Comparison of ENCODE assay signal across 13 mouse cellular contexts in the genomic region with DNA sequence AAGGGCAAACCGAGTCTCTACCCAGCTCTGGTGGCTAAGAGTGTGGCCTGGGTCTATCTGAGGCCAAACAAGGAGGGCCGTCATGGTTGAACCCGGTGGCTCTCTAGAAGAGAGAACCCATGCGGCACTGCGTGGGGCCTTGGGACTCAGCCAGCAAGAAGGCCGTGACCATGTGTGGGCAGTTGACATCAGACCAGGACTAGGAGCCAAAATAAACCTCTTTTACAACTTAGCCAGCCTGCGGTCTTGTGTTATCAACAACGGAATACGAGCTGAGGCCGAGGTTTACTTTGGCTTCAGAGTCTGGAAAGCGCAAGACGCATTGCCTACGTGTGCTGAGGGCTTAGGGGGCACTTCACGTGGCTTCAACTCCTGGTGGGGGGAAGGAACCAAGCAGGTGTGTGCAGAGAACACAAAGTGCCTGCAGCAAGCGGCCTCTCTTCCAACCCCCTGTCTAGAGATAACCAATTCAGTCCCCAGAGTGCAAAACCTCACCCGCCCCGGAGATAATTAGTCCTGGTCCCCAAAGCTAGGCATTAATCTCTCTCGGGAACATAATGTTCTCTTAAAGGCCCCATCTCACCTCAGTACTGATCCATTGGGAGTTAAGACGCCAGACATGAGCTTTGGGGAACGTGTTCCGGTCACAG. TPM values are rescaled to one million over a fixed set of nuclear protein-coding genes. Genes with fewer than 3 reads are reported as not detected.
A peak's percentile ranks its signal among the peaks of the same experiment; 100 is the strongest.
DNase-seq lines count a peak whose midpoint lies in the region; ATAC-seq lines count a peak whose summit lies in the region.
"Had no signal": no experiment of that assay in that cellular context is flagged by ENCODE, and none has a peak within 500 bp of the region (broad histone marks: within the 10 kb centered on the region; RNA-seq: fewer than 3 reads in every experiment).

No protein-coding gene starts in this region.

- no peak overlapping the region for H3K4me2 ChIP-seq in heart, embryonic 12.5 days
- H3K4me2 ChIP-seq in stomach, embryonic 16.5 days (ENCODE audit: low read depth, low read length), result no peak overlapping the region

- DNase-seq in heart, adult 8-10 months (ENCODE audit: low spot score), result no peak
- DNase-seq in fat pad, adult 2 months (ENCODE audit: extremely low read depth, low read depth, low spot score), result peak; percentile 88
- peak; percentile 51 to 54 for DNase-seq in kidney, postnatal 36 days
- no peak for DNase-seq in midbrain, embryonic 10.5 days (ENCODE audit: low spot score)
- no peak for DNase-seq in urinary bladder, postnatal 10 days (ENCODE audit: low spot score)
- DNase-seq in right cerebral cortex, postnatal 36 days (ENCODE audit: low spot score in 2 of 2), result no peak
- DNase-seq: cerebellum, adult 2 months; midbrain, embryonic 14.5 days had no signal

- WGBS in heart, embryonic 12.5 days, result 45% methylated on average over 21 of the region's 21 CpGs
- WGBS in stomach, embryonic 16.5 days, result 57% methylated on average over 21 of the region's 21 CpGs
- WGBS in midbrain, embryonic 10.5 days, result 90% methylated on average over 21 of the region's 21 CpGs

- no peak overlapping the region for H3K27ac ChIP-seq in heart, embryonic 12.5 days (ENCODE audit: poor library complexity, severe bottlenecking)
- H3K27ac ChIP-seq in stomach, embryonic 16.5 days (ENCODE audit: low read length), result peak overlapping the region; percentile 26; the same call in 1 of the 2 replicates
- H3K27ac ChIP-seq in midbrain, embryonic 10.5 days (replicated peaks), result no peak overlapping the region

- peaks cover 40% of the 10 kb centered on the region for H3K27me3 ChIP-seq in heart, embryonic 12.5 days (replicated peaks)
- H3K27me3 ChIP-seq in stomach, embryonic 16.5 days (ENCODE audit: control insufficient read depth, insufficient read depth, low read length), result no peaks in the 10 kb centered on the region
- peaks cover 10% of the 10 kb centered on the region; the same call in 1 of the 2 replicates for H3K27me3 ChIP-seq in midbrain, embryonic 10.5 days (ENCODE audit: low read depth, poor library complexity, severe bottlenecking)

- H3K36me3 ChIP-seq in heart, embryonic 12.5 days, result no peaks in the 10 kb centered on the region
- H3K36me3 ChIP-seq in stomach, embryonic 16.5 days (ENCODE audit: control insufficient read depth, insufficient read depth, low read length), result no peaks in the 10 kb centered on the region
- H3K36me3 ChIP-seq in midbrain, embryonic 10.5 days, result no peaks in the 10 kb centered on the region

- no peak overlapping the region for H3K9ac ChIP-seq in heart, embryonic 12.5 days
- no peak overlapping the region; the same call in 1 of the 2 replicates for H3K9ac ChIP-seq in stomach, embryonic 16.5 days (ENCODE audit: low read length)

- H3K9me3 ChIP-seq in heart, embryonic 12.5 days (replicated peaks), result peaks cover 4% of the 10 kb centered on the region
- H3K9me3 ChIP-seq in stomach, embryonic 16.5 days (replicated peaks; ENCODE audit: control insufficient read depth, low read length), result no peaks in the 10 kb centered on the region
- H3K9me3 ChIP-seq in midbrain, embryonic 10.5 days (replicated peaks), result peaks cover 3% of the 10 kb centered on the region; the same call in 1 of the 2 replicates

- peak; percentile 54 for ATAC-seq in heart, embryonic 12.5 days (ENCODE audit: insufficient number of reproducible peaks, low FRiP score)
- ATAC-seq in stomach, embryonic 16.5 days (ENCODE audit: insufficient read depth, low FRiP score), result peak; percentile 15; the same call in 1 of the 2 replicates
- ATAC-seq: CD4-positive, CD25-positive, alpha-beta regulatory T cell, adult 4 months; intestine, embryonic 16.5 days had no signal

- peaks cover 35% of the 10 kb centered on the region for H3K4me1 ChIP-seq in heart, embryonic 12.5 days (replicated peaks)
- H3K4me1 ChIP-seq in stomach, embryonic 16.5 days (ENCODE audit: control insufficient read depth, insufficient read depth, low read length), result peaks cover 15% of the 10 kb centered on the region; the same call in 1 of the 2 replicates
- peaks cover 11% of the 10 kb centered on the region for H3K4me1 ChIP-seq in midbrain, embryonic 10.5 days

- no peak overlapping the region for H3K4me3 ChIP-seq in heart, embryonic 12.5 days
- no peak overlapping the region for H3K4me3 ChIP-seq in stomach, embryonic 16.5 days (replicated peaks; ENCODE audit: low read length)
- no peak overlapping the region for H3K4me3 ChIP-seq in midbrain, embryonic 10.5 days

RNA-seq across cellular contexts. Expression of gene Bdkrb2, which starts 45.9 kb away (rescaled TPM):
- polyA plus RNA-seq in heart, embryonic 12.5 days (2016; fragmentation: Nextera tagmentation; extraction: Ambion mirVana), result 1.5 and 1.6 TPM in 2 replicates
- total RNA-seq in heart, adult 8-10 months (2022), result under 1 TPM; 0.26 to 0.44 (median 0.33) TPM
- 5.3 and 7.3 TPM in 2 replicates for polyA plus RNA-seq in stomach, embryonic 16.5 days (2015; fragmentation: Nextera tagmentation; extraction: Ambion mirVana)
- polyA plus RNA-seq in midbrain, embryonic 10.5 days (2016; fragmentation: Nextera tagmentation; extraction: Ambion mirVana), result 0.46 and 0.72 TPM in 2 replicates
- total RNA-seq: neutrophil, adult 5-6 weeks had no signal
- polyA plus RNA-seq: CD4-positive, CD25-positive, alpha-beta regulatory T cell, adult 4 months had no signal

Comparison
In these comparisons a context has a peak if more than half of its experiments do, and no peak if none do; other contexts are left out.
1. DNase-seq: peak in fat pad, adult 2 months (single experiment) and kidney, postnatal 36 days (2 of 2); none in heart, adult 8-10 months (single experiment), midbrain, embryonic 10.5 days (single experiment), urinary bladder, postnatal 10 days (single experiment) and right cerebral cortex, postnatal 36 days (0 of 2).